Mouse (Mus musculus): Measurements from ENCODE around the gene Insl5. TPM values are rescaled to one million over a fixed set of nuclear protein-coding genes. Genes with fewer than 3 reads are reported as not detected.

Insl5 gene
- polyA plus RNA-seq, 1 experiment from 2014 or later = 0.41 TPM

DNA sequence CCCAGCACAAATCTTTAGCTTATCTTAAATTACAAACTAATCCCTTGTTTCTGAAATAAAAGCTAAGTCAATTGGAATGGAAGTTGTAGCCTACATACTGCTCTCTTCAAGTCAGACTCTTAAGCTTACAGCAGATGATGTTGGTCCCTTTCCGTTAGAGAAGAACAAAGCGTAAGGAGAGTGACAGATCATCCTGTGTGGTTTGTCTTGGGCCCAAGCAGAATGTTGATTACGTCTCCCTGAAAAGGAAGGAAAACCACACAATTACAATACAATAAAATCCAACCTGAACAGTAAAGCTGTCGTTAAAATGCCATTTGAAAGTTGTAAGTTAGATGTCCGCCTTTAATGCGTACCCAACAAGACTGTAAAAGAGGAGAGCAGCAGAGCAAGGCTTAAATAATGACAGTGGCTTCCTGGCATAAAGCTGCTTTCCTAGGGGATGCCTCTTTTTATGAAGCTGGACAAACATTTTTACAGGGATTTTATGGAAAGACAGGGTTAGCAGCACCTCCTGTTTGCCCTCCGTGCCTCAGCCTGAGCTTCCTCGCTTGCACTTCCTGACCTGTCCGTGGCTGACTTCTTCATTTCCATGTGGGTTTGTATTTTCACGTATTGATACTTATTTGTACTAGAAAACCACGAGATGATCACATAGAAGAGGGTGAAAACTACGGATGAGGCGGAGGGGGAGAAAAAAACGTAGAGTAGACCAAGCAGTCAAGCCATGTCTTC lies 12.6 kb upstream of the Insl5 start:
- H3K36me3 ChIP-seq (ENCODE audit: control insufficient read depth, insufficient read depth) = no peaks in the 10 kb centered on the region
- no peak overlapping the region for H3K27ac ChIP-seq (ENCODE audit: low read length)
- no peak overlapping the region for H3K9ac ChIP-seq (replicated peaks; ENCODE audit: low read depth, low read length)
- H3K4me1 ChIP-seq (replicated peaks; ENCODE audit: control insufficient read depth, insufficient read depth, low read length) = no peaks in the 10 kb centered on the region
- no peak overlapping the region for H3K4me3 ChIP-seq (replicated peaks; ENCODE audit: low read length)
- no peaks in the 10 kb centered on the region for H3K9me3 ChIP-seq (ENCODE audit: control insufficient read depth, low read length)
- 87% methylated on average over 14 of the region's 14 CpGs for WGBS
- H3K27me3 ChIP-seq (replicated peaks; ENCODE audit: control insufficient read depth, insufficient read depth, low read length) = no peaks in the 10 kb centered on the region
- H3K4me2 ChIP-seq (ENCODE audit: low read length) = no peak overlapping the region
- ATAC-seq = no peak

DNA sequence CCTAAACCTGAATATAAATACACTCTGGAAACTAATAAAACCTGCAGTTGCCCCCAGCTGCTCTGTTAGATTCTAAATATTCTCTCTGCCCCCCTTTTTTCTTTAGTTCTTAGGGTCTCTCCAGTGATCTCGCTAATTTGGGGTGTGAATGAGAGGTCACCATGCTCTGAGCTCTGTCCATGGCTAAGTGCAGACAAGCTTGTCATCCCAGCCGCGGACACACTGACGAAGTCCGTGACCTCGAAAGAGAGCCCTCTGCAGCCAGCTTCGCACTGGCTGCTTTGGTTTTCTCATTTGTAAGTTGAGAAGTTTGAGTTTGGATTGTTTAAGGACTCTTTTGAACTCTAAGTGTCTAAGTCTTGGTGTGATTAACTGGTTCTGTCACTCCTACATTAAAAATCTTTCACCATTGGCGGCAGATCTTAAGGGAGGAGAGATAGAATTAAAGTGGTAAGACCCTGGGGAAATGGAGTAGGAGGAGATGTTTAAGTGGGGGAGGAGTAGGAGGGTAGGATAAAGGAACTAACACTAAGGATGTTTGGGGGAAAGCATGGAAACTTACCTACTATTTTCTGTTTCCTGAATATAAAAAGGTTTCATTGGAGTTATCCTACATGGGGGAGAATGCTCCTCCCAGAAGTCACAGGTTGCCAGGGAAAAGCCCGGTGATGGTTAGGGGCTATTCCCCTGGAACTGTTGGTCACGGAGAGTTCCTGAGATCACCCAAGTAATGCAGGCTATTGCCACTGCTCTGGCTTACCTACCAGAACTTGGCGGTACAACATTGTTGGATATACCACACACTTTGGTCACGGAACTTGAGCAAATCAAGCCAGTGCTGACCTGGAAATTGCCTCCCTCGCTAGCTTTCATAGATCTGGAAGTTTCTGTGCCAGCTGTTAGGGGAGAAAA lies 1.8 kb upstream of the Insl5 start:
- H3K36me3 ChIP-seq (ENCODE audit: control insufficient read depth, insufficient read depth) = no peaks in the 10 kb centered on the region
- no peak overlapping the region for H3K4me3 ChIP-seq (replicated peaks; ENCODE audit: low read length)
- no peaks in the 10 kb centered on the region for H3K9me3 ChIP-seq (ENCODE audit: control insufficient read depth, low read length)
- no peaks in the 10 kb centered on the region for H3K4me1 ChIP-seq (replicated peaks; ENCODE audit: control insufficient read depth, insufficient read depth, low read length)
- no peak overlapping the region for H3K27ac ChIP-seq (ENCODE audit: low read length)
- no peak overlapping the region for H3K4me2 ChIP-seq (ENCODE audit: low read length)
- no peaks in the 10 kb centered on the region for H3K27me3 ChIP-seq (replicated peaks; ENCODE audit: control insufficient read depth, insufficient read depth, low read length)
- ATAC-seq = no peak
- H3K9ac ChIP-seq (replicated peaks; ENCODE audit: low read depth, low read length) = no peak overlapping the region
- WGBS = 81% methylated on average over 13 of the region's 13 CpGs

DNA sequence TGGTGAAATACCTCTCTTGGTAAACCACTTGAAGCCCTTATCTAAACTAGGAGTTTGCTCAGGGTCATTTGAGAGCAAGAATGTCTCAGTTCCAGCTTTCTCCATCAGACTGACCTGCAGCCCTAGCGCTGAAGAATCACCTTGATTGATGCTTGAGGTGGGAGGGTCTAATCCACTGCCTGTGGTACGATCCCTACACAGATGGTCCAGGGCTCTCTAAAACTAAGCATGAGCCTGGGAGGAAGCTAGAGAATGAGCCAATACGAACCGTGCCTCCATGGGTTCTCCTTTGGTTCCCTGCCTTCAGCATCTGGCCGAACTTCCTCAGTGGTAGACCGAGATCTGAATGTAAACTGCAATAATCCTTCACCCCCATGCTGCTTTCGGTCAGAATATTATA lies 1.1 kb upstream of the Insl5 start:
- H3K4me3 ChIP-seq (replicated peaks; ENCODE audit: low read length) = no peak overlapping the region
- no peak overlapping the region for H3K27ac ChIP-seq (ENCODE audit: low read length)
- no peak for ATAC-seq
- H3K36me3 ChIP-seq (ENCODE audit: control insufficient read depth, insufficient read depth) = no peaks in the 10 kb centered on the region
- 88% methylated on average over 7 of the region's 7 CpGs for WGBS
- H3K4me2 ChIP-seq (ENCODE audit: low read length) = no peak overlapping the region
- H3K9ac ChIP-seq (replicated peaks; ENCODE audit: low read depth, low read length) = no peak overlapping the region
- H3K9me3 ChIP-seq (ENCODE audit: control insufficient read depth, low read length) = no peaks in the 10 kb centered on the region
- no peaks in the 10 kb centered on the region for H3K27me3 ChIP-seq (replicated peaks; ENCODE audit: control insufficient read depth, insufficient read depth, low read length)
- H3K4me1 ChIP-seq (replicated peaks; ENCODE audit: control insufficient read depth, insufficient read depth, low read length) = no peaks in the 10 kb centered on the region

DNA sequence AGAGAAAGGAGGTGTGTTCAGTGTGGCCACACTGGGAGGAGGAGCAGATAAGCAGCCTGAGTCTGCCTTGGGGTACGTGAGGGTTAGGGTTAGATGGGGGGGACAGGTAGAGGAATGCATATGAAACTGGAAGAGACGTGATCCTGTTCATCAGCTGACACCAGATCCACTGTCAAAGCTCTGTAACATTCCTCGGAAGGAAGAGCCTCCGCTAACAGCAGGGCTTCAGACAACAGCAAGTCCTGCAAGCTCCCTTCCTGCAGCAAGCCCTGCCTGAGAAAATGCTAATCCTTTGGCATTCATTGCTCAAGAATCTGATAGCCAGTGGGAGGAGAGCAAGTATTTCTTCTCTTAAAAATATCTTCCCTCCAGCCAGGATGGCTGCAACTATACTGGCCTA lies 13.2 kb downstream of the Insl5 start:
- ATAC-seq = no peak
- no peak overlapping the region for H3K4me2 ChIP-seq (ENCODE audit: low read length)

DNA sequence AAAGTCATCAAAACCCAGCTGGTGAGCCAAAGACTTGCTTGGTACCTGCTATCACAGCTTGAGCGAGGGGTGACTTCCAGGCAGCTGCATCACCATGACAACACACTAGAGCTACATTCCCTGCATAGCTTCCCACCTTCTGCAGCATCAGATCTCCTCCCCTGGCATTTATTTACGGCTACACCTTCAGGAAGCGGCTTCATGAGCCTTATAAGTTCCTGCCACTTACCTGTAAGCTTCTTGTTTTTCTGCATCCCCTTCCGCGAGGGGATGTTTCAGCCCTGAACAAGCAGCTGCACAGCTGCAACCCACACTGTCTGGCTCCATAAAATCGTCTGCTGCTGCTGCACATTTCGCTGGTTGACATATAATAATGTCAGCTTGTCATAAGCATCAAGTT lies 14.8 kb downstream of the Insl5 start:
- peak overlapping the region; percentile 4; the same call in 1 of the 2 replicates for H3K4me2 ChIP-seq (ENCODE audit: low read length)
- 31% methylated on average over 7 of the region's 7 CpGs for WGBS

More for the DNA sequence above, 13.2 kb downstream of the Insl5 start:
- H3K27me3 ChIP-seq (replicated peaks; ENCODE audit: control insufficient read depth, insufficient read depth, low read length) = no peaks in the 10 kb centered on the region
- no peak overlapping the region for H3K27ac ChIP-seq (ENCODE audit: low read length)
- H3K4me3 ChIP-seq (replicated peaks; ENCODE audit: low read length) = no peak overlapping the region
- no peaks in the 10 kb centered on the region for H3K36me3 ChIP-seq (ENCODE audit: control insufficient read depth, insufficient read depth)
- H3K9me3 ChIP-seq (ENCODE audit: control insufficient read depth, low read length) = no peaks in the 10 kb centered on the region
- 7% methylated on average over 4 of the region's 4 CpGs for WGBS
- peaks cover 7% of the 10 kb centered on the region for H3K4me1 ChIP-seq (replicated peaks; ENCODE audit: control insufficient read depth, insufficient read depth, low read length)
- no peak overlapping the region for H3K9ac ChIP-seq (replicated peaks; ENCODE audit: low read depth, low read length)

DNA sequence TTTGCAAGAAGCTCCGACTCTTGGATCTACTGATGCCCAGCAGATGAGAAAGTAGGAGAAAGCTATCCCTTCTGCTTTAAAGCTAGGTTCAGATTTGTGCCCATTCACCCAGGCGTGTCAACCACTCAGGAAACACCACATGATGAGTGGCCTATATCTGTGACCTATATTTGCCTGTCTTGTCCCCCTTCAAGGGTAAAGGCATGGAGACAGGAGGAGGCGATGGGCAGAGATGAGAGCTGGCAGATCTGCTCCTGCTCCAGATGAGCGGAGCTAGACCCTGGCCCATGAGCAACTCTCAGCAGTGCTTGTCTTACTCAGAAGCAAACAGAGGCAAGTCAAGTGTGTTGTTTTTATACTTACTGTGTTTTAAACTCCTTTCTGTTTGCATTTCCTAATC lies 15.9 kb downstream of the Insl5 start:
- Histone ChIP-seq H3K27me3 (replicated peaks; ENCODE audit: control insufficient read depth, insufficient read depth, low read length) (no peaks in the 10 kb centered on the region), H3K36me3 (ENCODE audit: control insufficient read depth, insufficient read depth) (no peaks in the 10 kb centered on the region), H3K4me3 (replicated peaks; ENCODE audit: low read length) (no peak overlapping the region), H3K9ac (replicated peaks; ENCODE audit: low read depth, low read length) (no peak overlapping the region), H3K9me3 (ENCODE audit: control insufficient read depth, low read length) (no peaks in the 10 kb centered on the region), H3K4me1 (replicated peaks; ENCODE audit: control insufficient read depth, insufficient read depth, low read length) (peaks cover 10% of the 10 kb centered on the region), H3K4me2 (ENCODE audit: low read length) (no peak overlapping the region), H3K27ac (ENCODE audit: low read length) (no peak overlapping the region)
- whole genome bisulfite sequencing = 95% methylated on average over 4 of the region's 4 CpGs
- no peak for ATAC-seq

More for the DNA sequence above, 14.8 kb downstream of the Insl5 start:
- peak overlapping the region; percentile 44 for H3K27ac ChIP-seq (ENCODE audit: low read length)
- H3K9ac ChIP-seq (replicated peaks; ENCODE audit: low read depth, low read length) = no peak overlapping the region; the same call in 1 of the 2 replicates
- no peak overlapping the region for H3K4me3 ChIP-seq (replicated peaks; ENCODE audit: low read length)
- H3K36me3 ChIP-seq (ENCODE audit: control insufficient read depth, insufficient read depth) = no peaks in the 10 kb centered on the region
- H3K4me1 ChIP-seq (replicated peaks; ENCODE audit: control insufficient read depth, insufficient read depth, low read length) = peaks cover 10% of the 10 kb centered on the region
- H3K9me3 ChIP-seq (ENCODE audit: control insufficient read depth, low read length) = no peaks in the 10 kb centered on the region
- H3K27me3 ChIP-seq (replicated peaks; ENCODE audit: control insufficient read depth, insufficient read depth, low read length) = no peaks in the 10 kb centered on the region
- ATAC-seq = peak; percentile 78

DNA sequence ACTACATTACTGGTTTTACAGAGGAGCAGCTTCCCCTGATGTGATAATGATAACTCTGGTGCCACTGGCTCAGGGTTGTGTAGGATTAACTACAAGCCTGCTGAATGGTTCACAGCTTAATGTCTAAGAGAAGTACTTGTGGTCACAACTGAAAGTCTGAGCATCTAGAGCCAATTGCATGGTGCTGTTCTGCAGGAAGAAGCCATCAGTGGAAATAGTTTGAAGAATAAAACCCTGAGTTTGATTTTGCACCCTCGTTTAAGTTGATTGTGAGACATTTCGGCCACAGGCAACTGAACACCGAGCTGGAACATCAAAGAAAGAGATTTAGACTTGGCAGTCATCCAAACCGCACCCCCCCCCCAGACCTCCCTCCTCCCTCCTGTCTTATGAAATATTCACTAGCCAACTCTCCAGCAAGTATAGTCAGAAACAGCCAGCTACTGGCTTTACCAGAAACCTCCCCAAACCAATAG lies 19.7 kb downstream of the Insl5 start:
- Histone ChIP-seq H3K9ac (replicated peaks; ENCODE audit: low read depth, low read length) (no peak overlapping the region), H3K36me3 (ENCODE audit: control insufficient read depth, insufficient read depth) (no peaks in the 10 kb centered on the region), H3K4me3 (replicated peaks; ENCODE audit: low read length) (no peak overlapping the region), H3K27ac (ENCODE audit: low read length) (no peak overlapping the region), H3K27me3 (replicated peaks; ENCODE audit: control insufficient read depth, insufficient read depth, low read length) (no peaks in the 10 kb centered on the region), H3K4me1 (replicated peaks; ENCODE audit: control insufficient read depth, insufficient read depth, low read length) (peaks cover 8% of the 10 kb centered on the region), H3K4me2 (ENCODE audit: low read length) (no peak overlapping the region), H3K9me3 (ENCODE audit: control insufficient read depth, low read length) (no peaks in the 10 kb centered on the region)
- peak; percentile 61 for ATAC-seq
- WGBS = 5% methylated on average over 4 of the region's 4 CpGs

DNA sequence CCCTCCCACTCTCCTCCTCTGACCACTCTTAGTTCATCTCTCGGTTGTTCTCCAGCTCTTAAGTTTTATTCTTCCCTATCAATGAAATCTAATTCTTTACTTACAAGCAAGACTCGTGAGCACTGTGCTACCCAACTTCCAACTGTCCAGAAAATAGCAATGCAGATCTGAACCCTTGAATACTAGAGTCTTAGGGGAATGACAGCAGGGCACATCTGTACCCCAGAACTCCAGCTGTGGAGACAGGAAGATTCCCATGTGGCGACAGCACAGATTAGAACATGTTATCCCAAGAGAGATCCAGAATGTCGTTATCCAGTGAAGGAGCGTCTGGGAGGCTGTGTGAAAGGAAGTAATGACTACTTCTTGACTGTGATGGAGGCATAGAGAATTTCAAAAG lies 20.4 kb downstream of the Insl5 start:
- H3K27ac ChIP-seq (ENCODE audit: low read length) = no peak overlapping the region
- H3K9me3 ChIP-seq (ENCODE audit: control insufficient read depth, low read length) = no peaks in the 10 kb centered on the region
- H3K4me3 ChIP-seq (replicated peaks; ENCODE audit: low read length) = no peak overlapping the region
- no peak overlapping the region for H3K4me2 ChIP-seq (ENCODE audit: low read length)
- H3K36me3 ChIP-seq (ENCODE audit: control insufficient read depth, insufficient read depth) = no peaks in the 10 kb centered on the region
- WGBS = 73% methylated on average over 5 of the region's 5 CpGs
- no peak for ATAC-seq
- H3K9ac ChIP-seq (replicated peaks; ENCODE audit: low read depth, low read length) = no peak overlapping the region
- peaks cover 3% of the 10 kb centered on the region for H3K4me1 ChIP-seq (replicated peaks; ENCODE audit: control insufficient read depth, insufficient read depth, low read length)
- no peaks in the 10 kb centered on the region for H3K27me3 ChIP-seq (replicated peaks; ENCODE audit: control insufficient read depth, insufficient read depth, low read length)

DNA sequence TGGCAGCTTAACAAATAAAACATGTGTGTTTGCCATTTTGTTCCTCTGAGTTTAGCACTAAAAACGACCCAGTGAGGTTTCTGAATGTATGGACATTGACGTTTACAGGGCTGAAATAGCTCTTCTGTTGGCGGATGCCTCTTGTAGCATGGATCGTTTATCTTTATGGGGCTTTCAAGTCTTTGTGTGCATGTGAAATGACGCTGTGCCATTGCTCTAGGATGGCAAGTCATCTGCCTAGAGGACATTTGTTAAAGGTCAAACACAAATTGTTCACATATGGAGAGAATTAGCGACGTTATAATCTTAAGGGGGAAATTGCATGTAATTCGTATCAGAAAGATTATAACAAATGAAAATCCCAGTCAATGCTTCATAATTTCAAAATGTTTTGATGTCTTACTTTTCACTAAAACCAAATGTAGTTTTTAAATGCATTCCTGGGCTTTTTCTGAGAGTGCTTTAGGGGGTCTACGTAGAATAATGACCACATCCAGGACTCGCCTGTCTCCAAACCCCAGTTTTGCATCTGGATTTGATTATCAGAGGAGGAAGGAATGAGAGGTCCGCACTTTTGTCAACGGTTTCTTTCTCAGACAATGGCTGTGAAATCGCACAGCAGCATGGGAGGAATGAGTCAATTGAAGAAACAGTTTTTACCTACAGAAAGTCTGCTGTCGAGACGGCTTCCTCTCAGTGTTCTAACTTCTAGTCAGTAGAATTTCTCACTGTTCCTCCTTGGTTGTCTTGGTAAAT lies 21.3 kb downstream of the Insl5 start:
- no peak for ATAC-seq
- Histone ChIP-seq H3K27ac (ENCODE audit: low read length) (no peak overlapping the region), H3K9ac (replicated peaks; ENCODE audit: low read depth, low read length) (no peak overlapping the region), H3K27me3 (replicated peaks; ENCODE audit: control insufficient read depth, insufficient read depth, low read length) (no peaks in the 10 kb centered on the region), H3K9me3 (ENCODE audit: control insufficient read depth, low read length) (no peaks in the 10 kb centered on the region), H3K4me1 (replicated peaks; ENCODE audit: control insufficient read depth, insufficient read depth, low read length) (peaks cover 3% of the 10 kb centered on the region), H3K4me3 (replicated peaks; ENCODE audit: low read length) (no peak overlapping the region), H3K4me2 (ENCODE audit: low read length) (no peak overlapping the region), H3K36me3 (ENCODE audit: control insufficient read depth, insufficient read depth) (no peaks in the 10 kb centered on the region)
- WGBS = 74% methylated on average over 15 of the region's 15 CpGs
